Mouse (Mus musculus): ENCODE data around the gene Ebf1. TPM values are rescaled to one million over a fixed set of nuclear protein-coding genes. Genes with fewer than 3 reads are reported as not detected.

Ebf1 gene
- polyA plus RNA-seq, 1 experiment from 2014 or later: 41.9 TPM

DNA sequence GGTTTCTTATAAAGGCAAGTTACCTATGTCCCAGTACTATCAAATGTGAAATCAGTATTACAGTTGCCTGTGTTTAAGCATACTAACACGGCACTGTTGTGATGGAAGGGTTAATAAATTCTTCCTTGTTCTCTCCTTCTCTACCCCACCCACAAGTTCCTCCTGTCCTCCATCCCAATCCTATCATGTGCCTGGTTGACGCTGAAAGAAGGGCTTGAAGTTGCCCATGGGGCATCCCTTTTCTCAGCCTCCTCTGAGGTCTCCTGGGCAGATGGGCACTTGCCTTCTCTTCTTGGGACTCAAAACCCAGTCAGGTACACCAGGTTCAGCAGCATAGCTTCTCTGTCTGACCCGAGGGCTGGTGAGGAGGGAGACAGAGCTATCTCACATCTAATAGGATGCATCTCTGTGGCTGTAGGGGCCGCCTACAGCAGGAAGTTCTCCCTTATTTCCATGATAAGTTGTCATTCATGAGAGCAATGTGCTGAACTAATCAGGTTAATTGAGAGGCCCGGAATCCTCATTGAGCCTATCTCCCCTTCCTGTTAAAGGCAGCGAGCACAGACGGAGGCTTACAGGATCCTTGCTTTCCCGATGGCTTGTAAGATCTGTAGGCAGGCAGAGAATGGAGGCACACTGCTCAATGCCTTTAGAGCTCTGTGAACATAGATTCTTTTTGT, 37.4 kb downstream of the Ebf1 start:
- DNase-seq (ENCODE audit: low spot score): peak; percentile 18
- peaks cover 45% of the 10 kb centered on the region for H3K4me1 ChIP-seq
- H3K9me3 ChIP-seq: no peaks in the 10 kb centered on the region
- peak overlapping the region; percentile 21; the same call in 1 of the 2 replicates for H3K27ac ChIP-seq (replicated peaks)
- 26% methylated on average over 8 of the region's 8 CpGs for WGBS
- H3K27me3 ChIP-seq (replicated peaks; ENCODE audit: low read depth, poor library complexity, severe bottlenecking): peaks cover 35% of the 10 kb centered on the region
- no peaks in the 10 kb centered on the region for H3K36me3 ChIP-seq (replicated peaks)
- H3K4me3 ChIP-seq: no peak overlapping the region

DNA sequence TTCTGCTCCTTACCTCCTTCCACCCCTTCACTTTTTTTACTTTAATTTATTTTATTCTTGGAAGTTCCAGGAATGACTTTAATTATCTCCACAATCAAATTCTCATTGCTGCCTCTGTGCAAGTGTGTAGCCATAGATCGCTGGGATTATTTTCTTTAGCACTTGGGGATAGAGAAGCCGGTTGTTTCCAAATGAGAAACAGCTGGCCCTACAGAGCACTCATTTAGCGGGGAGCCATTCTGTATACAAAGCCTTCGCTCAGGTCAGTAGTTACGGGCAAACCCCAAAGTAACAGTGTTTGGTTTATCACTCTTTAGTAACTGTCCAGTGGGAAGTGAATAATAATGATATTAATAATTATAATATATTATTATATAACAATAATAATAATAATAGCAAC, 38.4 kb downstream of the Ebf1 start:
- Histone ChIP-seq H3K27ac (replicated peaks) (peak overlapping the region; percentile 48), H3K27me3 (replicated peaks; ENCODE audit: low read depth, poor library complexity, severe bottlenecking) (peaks cover 39% of the 10 kb centered on the region), H3K4me1 (peaks cover 43% of the 10 kb centered on the region), H3K9me3 (no peaks in the 10 kb centered on the region), H3K36me3 (replicated peaks) (no peaks in the 10 kb centered on the region), H3K4me3 (no peak overlapping the region)
- 23% methylated on average over 5 of the region's 5 CpGs for WGBS
- peak; percentile 36 for DNase-seq (ENCODE audit: low spot score)

GRCm38 (mm10) chr11:44656916-44657315, 39.8 kb downstream of the Ebf1 start:
- H3K27ac ChIP-seq (replicated peaks): no peak overlapping the region
- H3K27me3 ChIP-seq (replicated peaks; ENCODE audit: low read depth, poor library complexity, severe bottlenecking): peaks cover 45% of the 10 kb centered on the region
- H3K4me1 ChIP-seq: peaks cover 43% of the 10 kb centered on the region
- H3K4me3 ChIP-seq: no peak overlapping the region
- no peak for DNase-seq (ENCODE audit: low spot score)
- H3K9me3 ChIP-seq: no peaks in the 10 kb centered on the region
- H3K36me3 ChIP-seq (replicated peaks): no peaks in the 10 kb centered on the region

GRCm38 (mm10) chr11:44657833-44658395, 40.8 kb downstream of the Ebf1 start:
- DNase-seq (ENCODE audit: low spot score): no peak
- 37% methylated on average over 6 of the region's 6 CpGs for WGBS

DNA sequence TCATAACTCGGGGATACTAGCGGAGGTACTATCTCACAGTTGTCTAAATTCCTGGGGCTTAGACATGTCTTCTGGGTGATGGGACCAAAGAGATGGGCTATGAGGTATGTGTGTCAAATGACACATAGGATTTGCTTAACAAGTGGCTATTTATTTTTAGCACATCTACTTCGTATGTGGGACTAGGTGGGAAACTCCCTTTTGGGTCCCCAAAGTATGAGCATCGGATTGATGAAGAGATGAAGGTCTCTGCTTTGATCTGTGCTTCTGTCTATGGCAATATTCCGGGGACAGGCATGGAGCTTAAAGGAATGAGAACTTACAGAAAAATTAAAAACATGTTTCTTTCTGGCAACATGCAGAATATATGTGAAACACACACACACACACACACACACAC, 44.8 kb downstream of the Ebf1 start:
- H3K36me3 ChIP-seq (replicated peaks): no peaks in the 10 kb centered on the region
- 84% methylated on average over 5 of the region's 5 CpGs for WGBS
- peaks cover 56% of the 10 kb centered on the region for H3K27me3 ChIP-seq (replicated peaks; ENCODE audit: low read depth, poor library complexity, severe bottlenecking)
- no peaks in the 10 kb centered on the region for H3K9me3 ChIP-seq
- H3K4me3 ChIP-seq: no peak overlapping the region
- DNase-seq (ENCODE audit: low spot score): no peak
- H3K4me1 ChIP-seq: peaks cover 70% of the 10 kb centered on the region
- H3K27ac ChIP-seq (replicated peaks): no peak overlapping the region

More at GRCm38 (mm10) chr11:44657833-44658395, 40.8 kb downstream of the Ebf1 start:
- H3K36me3 ChIP-seq (replicated peaks): no peaks in the 10 kb centered on the region
- no peaks in the 10 kb centered on the region for H3K9me3 ChIP-seq
- H3K4me1 ChIP-seq: peaks cover 53% of the 10 kb centered on the region
- peaks cover 40% of the 10 kb centered on the region for H3K27me3 ChIP-seq (replicated peaks; ENCODE audit: low read depth, poor library complexity, severe bottlenecking)
- peak overlapping the region; percentile 54; the same call in 1 of the 2 replicates for H3K27ac ChIP-seq (replicated peaks)
- no peak overlapping the region for H3K4me3 ChIP-seq

GRCm38 (mm10) chr11:44663609-44664141, 46.6 kb downstream of the Ebf1 start:
- Histone ChIP-seq H3K9me3 (no peaks in the 10 kb centered on the region), H3K4me3 (no peak overlapping the region), H3K4me1 (peaks cover 60% of the 10 kb centered on the region), H3K27me3 (replicated peaks; ENCODE audit: low read depth, poor library complexity, severe bottlenecking) (peaks cover 51% of the 10 kb centered on the region), H3K27ac (replicated peaks) (peak overlapping the region; percentile 57), H3K36me3 (replicated peaks) (no peaks in the 10 kb centered on the region)
- WGBS: 19% methylated on average over 4 of the region's 4 CpGs
- DNase-seq (ENCODE audit: low spot score): no peak

DNA sequence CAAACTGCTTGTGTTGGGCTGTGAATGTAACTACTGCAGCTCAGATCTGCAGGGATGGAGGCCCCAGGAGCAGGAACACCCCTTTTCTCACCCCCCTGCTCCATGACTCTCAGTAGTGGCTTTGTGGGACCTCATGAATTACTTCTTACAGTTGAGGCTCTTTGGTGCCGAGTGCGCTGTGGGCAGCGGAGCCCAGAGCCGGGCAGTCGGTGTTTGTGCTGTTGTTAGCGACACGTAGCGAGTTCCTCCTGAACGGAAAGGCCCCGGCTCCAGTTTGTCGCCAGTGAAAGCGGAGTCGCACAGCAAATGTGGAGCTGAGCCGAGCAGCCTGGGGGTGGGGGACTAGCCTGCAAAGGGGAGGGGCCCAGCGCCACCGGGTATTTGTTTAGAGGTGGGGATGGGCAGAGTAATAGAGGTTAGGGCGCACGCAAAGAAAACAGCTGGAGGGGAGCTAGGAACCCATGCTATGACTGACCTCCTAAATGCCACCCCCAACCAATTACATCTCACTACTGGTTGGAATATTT, 48.1 kb downstream of the Ebf1 start:
- Histone ChIP-seq H3K27me3 (replicated peaks; ENCODE audit: low read depth, poor library complexity, severe bottlenecking) (peaks cover 49% of the 10 kb centered on the region), H3K4me1 (peaks cover 60% of the 10 kb centered on the region), H3K4me3 (peak overlapping the region; percentile 50), H3K9me3 (no peaks in the 10 kb centered on the region), H3K27ac (replicated peaks) (peak overlapping the region; percentile 80), H3K36me3 (replicated peaks) (no peaks in the 10 kb centered on the region)
- DNase-seq (ENCODE audit: low spot score): peak; percentile 84
- under 1% methylated on average over 18 of the region's 18 CpGs for WGBS

- Histone ChIP-seq H3K27ac (replicated peaks) (peak overlapping the region; percentile 80), H3K27me3 (replicated peaks; ENCODE audit: low read depth, poor library complexity, severe bottlenecking) (peaks cover 49% of the 10 kb centered on the region), H3K9me3 (no peaks in the 10 kb centered on the region), H3K36me3 (replicated peaks) (no peaks in the 10 kb centered on the region), H3K4me3 (peak overlapping the region; percentile 50), H3K4me1 (peaks cover 60% of the 10 kb centered on the region)
- DNase-seq (ENCODE audit: low spot score): peak; percentile 72
- WGBS: 15% methylated on average over 7 of the region's 7 CpGs
These were observed 48.8 kb downstream of the Ebf1 start for GRCm38 (mm10) chr11:44665741-44666531.

DNA sequence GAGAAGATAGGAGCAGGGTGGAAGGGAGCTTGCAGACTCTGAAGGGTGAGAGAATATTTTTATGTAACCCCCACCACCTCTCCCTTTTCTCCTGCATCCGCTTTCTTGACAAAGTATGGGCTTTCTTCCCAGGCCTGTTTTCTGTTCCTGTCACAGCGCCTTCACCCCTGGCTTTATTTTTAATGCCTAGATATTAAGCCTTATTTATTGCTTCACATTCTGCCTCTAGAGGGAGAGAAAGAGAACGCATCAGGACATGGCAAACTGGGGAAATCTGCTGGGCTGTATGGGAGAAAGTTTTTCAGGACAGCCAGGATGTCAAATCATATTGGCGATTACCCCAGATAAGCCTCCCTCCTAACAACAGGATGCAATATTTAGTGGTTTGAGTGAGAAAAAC, 49.6 kb downstream of the Ebf1 start:
- Histone ChIP-seq H3K4me1 (peaks cover 55% of the 10 kb centered on the region), H3K27ac (replicated peaks) (peak overlapping the region; percentile 80; the same call in 1 of the 2 replicates), H3K36me3 (replicated peaks) (no peaks in the 10 kb centered on the region), H3K4me3 (no peak overlapping the region), H3K9me3 (no peaks in the 10 kb centered on the region), H3K27me3 (replicated peaks; ENCODE audit: low read depth, poor library complexity, severe bottlenecking) (peaks cover 46% of the 10 kb centered on the region)
- WGBS: 50% methylated on average over 4 of the region's 4 CpGs
- no peak for DNase-seq (ENCODE audit: low spot score)

DNA sequence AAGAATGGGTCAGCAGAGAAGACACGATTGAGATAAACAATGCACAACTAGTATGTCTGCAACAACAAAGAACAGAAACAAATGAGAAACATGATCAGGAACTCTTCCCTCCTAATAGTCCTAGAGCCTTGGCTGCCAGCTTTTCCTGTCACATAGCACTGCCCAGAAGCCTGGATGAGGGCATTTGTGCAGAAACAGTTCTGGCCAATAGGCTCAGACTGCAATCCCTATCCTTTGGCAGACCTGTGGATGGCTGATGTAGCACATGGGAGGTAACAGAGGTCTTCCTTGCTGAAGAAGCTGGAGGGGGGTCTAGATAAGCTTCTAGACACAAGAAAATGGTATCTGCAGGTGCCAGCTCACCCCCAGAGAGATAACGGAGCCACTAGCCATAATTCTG, 64.2 kb downstream of the Ebf1 start:
- no peaks in the 10 kb centered on the region for H3K9me3 ChIP-seq
- H3K4me1 ChIP-seq: peaks cover 47% of the 10 kb centered on the region
- no peak overlapping the region for H3K27ac ChIP-seq (replicated peaks)
- 0 out of 2 replicates have a peak, but pooled peaks cover 4% of the 10 kb centered on the region for H3K27me3 ChIP-seq (replicated peaks; ENCODE audit: low read depth, poor library complexity, severe bottlenecking)
- no peak overlapping the region for H3K4me3 ChIP-seq
- DNase-seq (ENCODE audit: low spot score): no peak
- no peaks in the 10 kb centered on the region for H3K36me3 ChIP-seq (replicated peaks)
- 83% methylated on average over 2 of the region's 2 CpGs for WGBS

DNA sequence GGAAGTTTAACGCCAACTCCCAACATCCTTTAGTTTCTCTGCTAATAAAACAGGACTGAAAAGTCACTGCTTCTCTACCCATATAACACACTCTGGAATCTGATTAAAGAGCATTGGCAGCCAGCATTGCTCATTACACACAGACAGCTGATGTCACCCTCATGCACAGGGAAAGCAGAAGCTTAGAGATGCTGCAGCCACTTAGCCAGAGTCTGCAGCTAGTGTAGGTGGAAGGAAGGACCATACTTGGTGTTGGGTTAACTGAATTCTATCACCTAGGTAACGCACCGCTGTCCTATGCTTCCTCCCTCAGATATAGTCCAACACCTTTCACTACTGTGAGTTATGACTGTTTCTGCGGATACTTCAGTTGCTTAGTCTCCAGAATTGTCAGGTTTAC, 64.9 kb downstream of the Ebf1 start:
- Histone ChIP-seq H3K36me3 (replicated peaks) (no peaks in the 10 kb centered on the region), H3K4me1 (peaks cover 50% of the 10 kb centered on the region), H3K27me3 (replicated peaks; ENCODE audit: low read depth, poor library complexity, severe bottlenecking) (0 out of 2 replicates have a peak, but pooled peaks cover 8% of the 10 kb centered on the region), H3K9me3 (no peaks in the 10 kb centered on the region), H3K4me3 (no peak overlapping the region), H3K27ac (replicated peaks) (no peak overlapping the region)
- WGBS: 96% methylated on average over 4 of the region's 4 CpGs
- DNase-seq (ENCODE audit: low spot score): no peak

All from embryonic facial prominence, embryonic 10.5 days (tissue).